22 mouse cellular contexts compared by ENCODE assay signal in the genomic region with DNA sequence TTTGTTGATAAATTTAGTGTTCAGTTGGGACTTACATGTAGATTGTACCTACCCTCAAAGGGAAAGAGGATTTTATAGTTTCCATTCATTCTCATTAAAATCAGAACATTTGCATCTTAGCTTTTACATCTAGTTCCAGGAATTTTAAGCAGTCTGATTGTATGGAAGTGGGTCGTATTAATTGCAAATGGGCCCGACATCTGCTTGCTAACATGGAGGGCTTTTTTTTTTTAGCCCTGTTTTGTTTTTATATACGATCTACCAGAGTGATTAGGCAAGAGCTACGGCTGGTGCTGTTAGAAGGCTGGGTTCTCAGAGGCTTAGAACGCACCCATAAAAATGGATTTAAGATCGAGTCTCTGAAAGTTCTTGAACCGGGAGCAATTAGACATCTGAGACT.
DNase-seq lines count a peak whose midpoint lies in the region; ATAC-seq and TF ChIP-seq lines count a peak whose summit lies in the region.
"Had no signal": no experiment of that assay in that cellular context is flagged by ENCODE, and none has a peak within 500 bp of the region (broad histone marks: within the 10 kb centered on the region; RNA-seq: fewer than 3 reads in every experiment).

No protein-coding gene starts in this region.

- H3K4me1 ChIP-seq in forebrain, embryonic 13.5 days, result peaks cover 73% of the 10 kb centered on the region
- peaks cover 9% of the 10 kb centered on the region for H3K4me1 ChIP-seq in forebrain, postnatal 0 days (ENCODE audit: insufficient read depth)
- peaks cover 51% of the 10 kb centered on the region for H3K4me1 ChIP-seq in forebrain, embryonic 16.5 days (replicated peaks; ENCODE audit: control insufficient read depth, insufficient read depth, low read length)
- H3K4me1 ChIP-seq in forebrain, embryonic 10.5 days, result peaks cover 62% of the 10 kb centered on the region
- peaks cover 74% of the 10 kb centered on the region for H3K4me1 ChIP-seq in midbrain, embryonic 13.5 days (replicated peaks)
- H3K4me1 ChIP-seq in midbrain, embryonic 16.5 days (ENCODE audit: control insufficient read depth, insufficient read depth, low read length), result peaks cover 26% of the 10 kb centered on the region

- H3K9ac ChIP-seq in forebrain, embryonic 13.5 days, result no peak overlapping the region
- no peak overlapping the region for H3K9ac ChIP-seq in forebrain, postnatal 0 days
- no peak overlapping the region for H3K9ac ChIP-seq in forebrain, embryonic 16.5 days (replicated peaks; ENCODE audit: low read depth, low read length)
- H3K9ac ChIP-seq in midbrain, embryonic 13.5 days (replicated peaks), result no peak overlapping the region
- H3K9ac ChIP-seq in midbrain, embryonic 16.5 days (ENCODE audit: low read depth, low read length), result no peak overlapping the region
- H3K9ac ChIP-seq: heart, embryonic 13.5 days; hindbrain, embryonic 12.5 days; hindbrain, embryonic 15.5 days; intestine, embryonic 15.5 days had no signal

- H3K27me3 ChIP-seq in forebrain, embryonic 13.5 days, result peaks cover 22% of the 10 kb centered on the region
- H3K27me3 ChIP-seq in forebrain, postnatal 0 days (ENCODE audit: insufficient read depth, low read length), result no peaks in the 10 kb centered on the region
- no peaks in the 10 kb centered on the region for H3K27me3 ChIP-seq in forebrain, embryonic 16.5 days (replicated peaks; ENCODE audit: control insufficient read depth, insufficient read depth, low read length)
- H3K27me3 ChIP-seq in forebrain, embryonic 10.5 days (ENCODE audit: poor library complexity, severe bottlenecking), result peaks cover 26% of the 10 kb centered on the region; the same call in 1 of the 2 replicates
- no peaks in the 10 kb centered on the region for H3K27me3 ChIP-seq in midbrain, embryonic 13.5 days
- H3K27me3 ChIP-seq in midbrain, embryonic 16.5 days (ENCODE audit: control insufficient read depth, insufficient read depth, low read depth, low read length), result no peaks in the 10 kb centered on the region
- H3K27me3 ChIP-seq: heart, embryonic 13.5 days; hindbrain, embryonic 12.5 days; hindbrain, embryonic 15.5 days; intestine, embryonic 15.5 days had no signal

- 29% methylated on average over 7 of the region's 7 CpGs for WGBS in forebrain, embryonic 13.5 days
- WGBS in forebrain, postnatal 0 days, result 24% methylated on average over 7 of the region's 7 CpGs
- WGBS in forebrain, embryonic 16.5 days, result 15% methylated on average over 7 of the region's 7 CpGs
- 91% methylated on average over 7 of the region's 7 CpGs for WGBS in forebrain, embryonic 10.5 days
- 48% methylated on average over 7 of the region's 7 CpGs for WGBS in midbrain, embryonic 13.5 days
- WGBS in midbrain, embryonic 16.5 days, result 43% methylated on average over 7 of the region's 7 CpGs

- H3K4me3 ChIP-seq in forebrain, embryonic 13.5 days, result no peak overlapping the region
- no peak overlapping the region for H3K4me3 ChIP-seq in forebrain, postnatal 0 days (ENCODE audit: low read depth, low read length)
- no peak overlapping the region for H3K4me3 ChIP-seq in forebrain, embryonic 16.5 days (replicated peaks; ENCODE audit: low read length)
- no peak overlapping the region for H3K4me3 ChIP-seq in forebrain, embryonic 10.5 days
- no peak overlapping the region for H3K4me3 ChIP-seq in midbrain, embryonic 13.5 days (replicated peaks)
- H3K4me3 ChIP-seq in midbrain, embryonic 16.5 days (ENCODE audit: low read depth, low read length), result no peak overlapping the region
- H3K4me3 ChIP-seq: heart, adult 2 months; heart, embryonic 10.5 days; heart, embryonic 13.5 days; hindbrain, embryonic 12.5 days; hindbrain, embryonic 15.5 days; intestine, embryonic 15.5 days had no signal

- H3K9me3 ChIP-seq in forebrain, embryonic 13.5 days (replicated peaks), result no peaks in the 10 kb centered on the region
- no peaks in the 10 kb centered on the region for H3K9me3 ChIP-seq in forebrain, postnatal 0 days (ENCODE audit: low read length)
- H3K9me3 ChIP-seq in forebrain, embryonic 16.5 days (ENCODE audit: control insufficient read depth, low read length), result no peaks in the 10 kb centered on the region
- no peaks in the 10 kb centered on the region for H3K9me3 ChIP-seq in forebrain, embryonic 10.5 days
- H3K9me3 ChIP-seq in midbrain, embryonic 13.5 days, result no peaks in the 10 kb centered on the region
- H3K9me3 ChIP-seq in midbrain, embryonic 16.5 days (replicated peaks; ENCODE audit: control insufficient read depth, low read length, poor library complexity, severe bottlenecking), result no peaks in the 10 kb centered on the region
- H3K9me3 ChIP-seq: heart, embryonic 10.5 days; heart, embryonic 13.5 days; hindbrain, embryonic 12.5 days; hindbrain, embryonic 15.5 days; intestine, embryonic 15.5 days had no signal

- no peak for DNase-seq in forebrain, postnatal 0 days
- no peak for DNase-seq in forebrain, embryonic 10.5 days (ENCODE audit: extremely low spot score, low spot score)
- DNase-seq: adrenal gland, postnatal 25 days; cerebellum, adult 18-20 months; cerebellum, adult 9-10 months; cerebellum, postnatal 14 days; gastrocnemius, postnatal 10 days; gastrocnemius, postnatal 36 days; heart, adult 2 months; heart, postnatal 14 days; heart, postnatal 4 days; kidney, adult 11 months had no signal

- H3K36me3 ChIP-seq in forebrain, embryonic 13.5 days (ENCODE audit: poor library complexity, severe bottlenecking), result no peaks in the 10 kb centered on the region
- no peaks in the 10 kb centered on the region for H3K36me3 ChIP-seq in forebrain, postnatal 0 days (ENCODE audit: insufficient read depth)
- no peaks in the 10 kb centered on the region for H3K36me3 ChIP-seq in forebrain, embryonic 16.5 days (ENCODE audit: control insufficient read depth, insufficient read depth)
- no peaks in the 10 kb centered on the region for H3K36me3 ChIP-seq in forebrain, embryonic 10.5 days (replicated peaks)
- no peaks in the 10 kb centered on the region for H3K36me3 ChIP-seq in midbrain, embryonic 13.5 days
- no peaks in the 10 kb centered on the region for H3K36me3 ChIP-seq in midbrain, embryonic 16.5 days (ENCODE audit: control insufficient read depth, insufficient read depth, low read length)
- H3K36me3 ChIP-seq: heart, embryonic 10.5 days; heart, embryonic 13.5 days; hindbrain, embryonic 12.5 days; hindbrain, embryonic 15.5 days; intestine, embryonic 15.5 days had no signal

- TF ChIP-seq CTCF in forebrain, postnatal 0 days (IDR thresholded peaks at IDR 0.05; ENCODE audit: low read depth), result no peak

- H3K4me2 ChIP-seq in forebrain, embryonic 13.5 days, result peak overlapping the region; percentile 10; the same call in 1 of the 2 replicates
- no peak overlapping the region for H3K4me2 ChIP-seq in forebrain, postnatal 0 days (ENCODE audit: low read depth)
- no peak overlapping the region for H3K4me2 ChIP-seq in forebrain, embryonic 16.5 days (ENCODE audit: low read length)
- H3K4me2 ChIP-seq in midbrain, embryonic 13.5 days (replicated peaks), result no peak overlapping the region
- no peak overlapping the region for H3K4me2 ChIP-seq in midbrain, embryonic 16.5 days (ENCODE audit: low read length)
- H3K4me2 ChIP-seq: heart, embryonic 13.5 days; hindbrain, embryonic 12.5 days; hindbrain, embryonic 15.5 days; intestine, embryonic 15.5 days had no signal

- peak overlapping the region; percentile 52; the same call in 1 of the 2 replicates for H3K27ac ChIP-seq in forebrain, embryonic 13.5 days
- no peak overlapping the region for H3K27ac ChIP-seq in forebrain, postnatal 0 days (ENCODE audit: low read depth, low read length)
- peak overlapping the region; percentile 62 for H3K27ac ChIP-seq in forebrain, embryonic 16.5 days (ENCODE audit: low read length)
- no peak overlapping the region for H3K27ac ChIP-seq in forebrain, embryonic 10.5 days
- peak overlapping the region; percentile 42 for H3K27ac ChIP-seq in midbrain, embryonic 13.5 days
- no peak overlapping the region for H3K27ac ChIP-seq in midbrain, embryonic 16.5 days (ENCODE audit: low read length)
- H3K27ac ChIP-seq: heart, adult 2 months; heart, embryonic 10.5 days; heart, embryonic 13.5 days; hindbrain, embryonic 12.5 days; hindbrain, embryonic 15.5 days; intestine, embryonic 15.5 days had no signal

- ATAC-seq in forebrain, embryonic 13.5 days, result 0 out of 2 replicates have a peak, but pooled peaks have one; percentile 41
- no peak for ATAC-seq in forebrain, postnatal 0 days
- peak; percentile 47 for ATAC-seq in forebrain, embryonic 16.5 days
- ATAC-seq in midbrain, embryonic 13.5 days, result no peak
- ATAC-seq in midbrain, embryonic 16.5 days, result no peak
- ATAC-seq: activated CD4-positive, CD25-positive, alpha-beta regulatory T cell, adult 4 months; intestine, embryonic 15.5 days had no signal

Comparison
In these comparisons a context has a peak if more than half of its experiments do, and no peak if none do; other contexts are left out.
1. ATAC-seq: peak in forebrain, embryonic 13.5 days (single experiment) and forebrain, embryonic 16.5 days (single experiment); none in forebrain, postnatal 0 days (single experiment), midbrain, embryonic 13.5 days (single experiment) and midbrain, embryonic 16.5 days (single experiment).
2. H3K27ac ChIP-seq: peak in forebrain, embryonic 13.5 days (single experiment), forebrain, embryonic 16.5 days (single experiment) and midbrain, embryonic 13.5 days (single experiment); none in forebrain, postnatal 0 days (single experiment), forebrain, embryonic 10.5 days (single experiment) and midbrain, embryonic 16.5 days (single experiment).